Mouse (Mus musculus) hindbrain, embryonic 14.5 days (tissue): ENCODE measurements around the gene Myo18a. TPM values are rescaled to one million over a fixed set of nuclear protein-coding genes. Genes with fewer than 3 reads are reported as not detected.
A peak's percentile ranks its signal among the peaks of the same experiment; 100 is the strongest.

Source experiments
- ATAC-seq: fragments of 200-750 bp; cut with Nextera tagmentation; 2 replicates; pipeline ENCODE4 v1.8.0; 2017; ENCODE audit warnings: moderate number of reproducible peaks, mild to moderate bottlenecking, moderate TSS enrichment, moderate library complexity; ENCODE audit not compliant: low FRiP score
- DNase-seq: peaks from one replicate; pipeline ENCODE4 v3.0.0-alpha.2; 2015; ENCODE audit warnings: low spot score
- H3K27ac ChIP-seq: fragments of 300-500 bp; sonication (generic); 2 replicates; pipeline ENCODE4 v1.5.1; 2014; ENCODE audit warnings: mild to moderate bottlenecking, moderate library complexity
- H3K27me3 ChIP-seq: fragments of 300-500 bp; sonication (generic); 2 replicates; pipeline ENCODE4 v1.6.1; 2014; ENCODE audit warnings: mild to moderate bottlenecking, low read length, mixed read lengths; ENCODE audit not compliant: control insufficient read depth, insufficient read depth
- H3K36me3 ChIP-seq: fragments of 300-500 bp; sonication (generic); replicated peaks from 2 replicates; pipeline ENCODE4 v1.6.1; 2014; ENCODE audit not compliant: control insufficient read depth, insufficient read depth
- H3K4me1 ChIP-seq: fragments of 300-500 bp; sonication (generic); replicated peaks from 2 replicates; pipeline ENCODE4 v1.6.1; 2014; ENCODE audit warnings: antibody characterized with exemption, low read length, mixed read lengths; ENCODE audit not compliant: control insufficient read depth, insufficient read depth
- H3K4me2 ChIP-seq: fragments of 300-500 bp; sonication (generic); replicated peaks from 2 replicates; pipeline ENCODE4 v1.6.1; 2014; ENCODE audit warnings: mild to moderate bottlenecking, moderate library complexity
- H3K4me3 ChIP-seq: fragments of 300-500 bp; sonication (generic); replicated peaks from 2 replicates; pipeline ENCODE4 v1.5.1; 2014; ENCODE audit warnings: mild to moderate bottlenecking, low read length
- H3K9ac ChIP-seq: fragments of 300-500 bp; sonication (generic); 2 replicates; pipeline ENCODE4 v1.6.1; 2014
- H3K9me3 ChIP-seq: fragments of 300-500 bp; sonication (generic); 2 replicates; pipeline ENCODE4 v1.6.1; 2016; ENCODE audit warnings: low read length; ENCODE audit not compliant: control insufficient read depth
- WGBS: fragments of 180-500 bp; shearing (Covaris S2); extraction: QIAGEN DNeasy Blood & Tissue Kit; methylation state at CpG from one replicate; pipeline ENCODE4 v1.1.7; 2014; 5-methylcytosine and 5-hydroxymethylcytosine counted together
- polyA plus RNA-seq: library from polyadenylated mRNA; unstranded; fragments of >200 nt; fragmentation: Nextera tagmentation; extraction: Ambion mirVana; gene quantifications from 2 replicates; pipeline ENCODE4 v1.2.1, GENCODE M21; 2014

Myo18a gene
- polyA plus RNA-seq, 1 experiment from 2014 or later: 42.1 TPM

- H3K27me3 ChIP-seq: no peaks in the 10 kb centered on the region
- no peak overlapping the region for H3K4me3 ChIP-seq
- peak overlapping the region; percentile 84 for H3K4me2 ChIP-seq
- no peaks in the 10 kb centered on the region for H3K9me3 ChIP-seq
- ATAC-seq: no peak
- H3K4me1 ChIP-seq: peaks cover 39% of the 10 kb centered on the region
- 44% methylated on average over 4 of the region's 4 CpGs for WGBS
- no peaks in the 10 kb centered on the region for H3K36me3 ChIP-seq
- H3K9ac ChIP-seq: peak overlapping the region; percentile 98
- H3K27ac ChIP-seq: no peak overlapping the region
- no peak for DNase-seq
These were observed 2.4 kb downstream of the Myo18a start for GRCm38 (mm10) chr11:77765459-77765777.

GRCm38 (mm10) chr11:77766351-77767001, 3.4 kb downstream of the Myo18a start:
- ATAC-seq: peak; percentile 15; the same call in 1 of the 2 replicates
- Histone ChIP-seq H3K4me3 (peak overlapping the region; percentile 30), H3K27me3 (no peaks in the 10 kb centered on the region), H3K9me3 (no peaks in the 10 kb centered on the region), H3K27ac (peak overlapping the region; percentile 50), H3K36me3 (no peaks in the 10 kb centered on the region), H3K4me1 (peaks cover 39% of the 10 kb centered on the region), H3K4me2 (peak overlapping the region; percentile 84), H3K9ac (peak overlapping the region; percentile 59)
- WGBS: 2% methylated on average over 35 of the region's 35 CpGs
- DNase-seq: no peak

DNA sequence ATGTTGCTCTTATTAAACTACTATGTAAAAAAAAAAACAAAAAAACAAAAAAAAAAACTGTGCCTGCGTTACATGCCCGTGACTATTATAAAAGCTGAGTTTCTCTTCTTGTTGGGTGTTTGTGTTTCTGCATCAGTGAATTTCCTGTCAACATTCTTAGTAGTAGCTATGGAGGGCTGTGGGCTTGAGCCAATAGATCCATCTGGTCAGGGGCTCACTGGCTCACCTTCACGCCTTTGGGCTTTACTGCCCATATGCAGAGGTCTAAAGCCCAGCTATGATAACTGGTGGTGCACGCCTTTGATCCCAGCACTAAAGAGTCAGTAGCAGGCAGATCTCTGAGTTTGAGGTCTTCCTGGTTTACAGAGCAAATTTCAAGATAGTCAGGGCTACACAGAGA, 6.5 kb downstream of the Myo18a start:
- Histone ChIP-seq H3K4me3 (no peak overlapping the region), H3K27me3 (no peaks in the 10 kb centered on the region), H3K27ac (no peak overlapping the region), H3K9ac (no peak overlapping the region), H3K4me2 (no peak overlapping the region), H3K36me3 (no peaks in the 10 kb centered on the region), H3K4me1 (peaks cover 30% of the 10 kb centered on the region), H3K9me3 (no peaks in the 10 kb centered on the region)
- no peak for ATAC-seq
- no peak for DNase-seq
- WGBS: 75% methylated on average over 4 of the region's 4 CpGs

DNA sequence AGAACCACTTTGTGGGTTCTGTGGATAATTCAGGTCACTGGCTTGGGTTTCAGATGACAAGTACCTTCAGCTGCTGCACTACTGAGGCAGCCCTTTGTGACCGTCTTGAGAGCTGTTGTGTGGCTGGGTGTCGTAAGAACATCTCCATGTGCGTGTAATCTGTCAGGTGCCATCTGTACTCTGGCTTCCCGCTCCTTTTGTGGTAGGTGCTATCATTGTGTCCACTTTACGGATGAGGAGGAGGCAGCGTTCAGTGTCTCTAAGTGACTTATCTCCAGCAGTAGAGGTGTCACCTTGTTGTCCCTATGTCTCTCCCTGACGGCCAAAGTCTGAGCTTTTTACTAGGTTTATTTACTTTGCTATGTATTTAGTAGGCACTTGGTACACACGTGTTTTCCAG, 7.3 kb downstream of the Myo18a start:
- Histone ChIP-seq H3K4me2 (no peak overlapping the region), H3K4me1 (peaks cover 22% of the 10 kb centered on the region), H3K4me3 (no peak overlapping the region), H3K36me3 (no peaks in the 10 kb centered on the region), H3K9me3 (no peaks in the 10 kb centered on the region), H3K27me3 (no peaks in the 10 kb centered on the region), H3K27ac (no peak overlapping the region), H3K9ac (no peak overlapping the region)
- DNase-seq (no peak), ATAC-seq (no peak)
- 87% methylated on average over 8 of the region's 8 CpGs for WGBS

GRCm38 (mm10) chr11:77771879-77772713, 9.1 kb downstream of the Myo18a start:
- ATAC-seq (no peak), DNase-seq (no peak)
- Histone ChIP-seq H3K9me3 (no peaks in the 10 kb centered on the region), H3K4me1 (peaks cover 8% of the 10 kb centered on the region; the same call in 1 of the 2 replicates), H3K36me3 (no peaks in the 10 kb centered on the region; the same call in 1 of the 2 replicates), H3K9ac (no peak overlapping the region), H3K27ac (no peak overlapping the region), H3K4me3 (no peak overlapping the region), H3K4me2 (no peak overlapping the region), H3K27me3 (no peaks in the 10 kb centered on the region)
- WGBS: 56% methylated on average over 8 of the region's 8 CpGs

DNA sequence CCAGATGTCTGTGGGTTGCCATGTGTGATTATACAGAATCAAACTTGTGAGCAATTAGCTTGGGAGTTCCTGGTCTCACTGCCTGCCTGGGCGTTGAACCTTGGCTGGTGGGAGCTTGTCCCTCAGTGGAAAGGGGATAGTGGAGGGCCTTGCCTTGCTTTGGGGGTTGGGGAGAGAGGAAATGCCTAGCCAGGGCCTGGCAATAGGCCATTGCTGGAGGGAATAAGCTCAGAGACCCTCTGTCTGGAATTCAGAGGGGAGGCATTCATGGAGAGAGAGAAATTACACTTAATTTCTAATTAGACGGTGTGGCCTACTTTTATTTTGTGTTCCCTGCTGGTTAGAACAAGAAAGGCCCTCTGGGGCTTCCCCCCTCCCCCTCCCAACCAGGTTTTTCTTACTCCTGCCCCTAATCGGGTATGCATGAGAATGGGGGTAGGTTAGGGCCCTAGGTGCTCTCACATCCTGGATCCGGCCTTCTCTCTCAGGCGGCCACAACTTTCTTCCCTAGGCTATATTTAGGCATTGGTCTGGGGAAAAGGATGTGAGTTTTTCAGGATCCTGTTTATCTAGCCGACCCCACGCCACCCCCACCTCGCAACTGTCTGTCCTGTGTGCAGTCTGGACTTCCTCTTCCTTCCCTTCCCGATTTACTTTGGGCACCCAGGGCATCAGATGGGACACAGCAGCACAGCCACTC, 12.8 kb downstream of the Myo18a start:
- no peaks in the 10 kb centered on the region for H3K9me3 ChIP-seq
- DNase-seq (no peak), ATAC-seq (no peak)
- H3K4me3 ChIP-seq: no peak overlapping the region
- peak overlapping the region; percentile 43; the same call in 1 of the 2 replicates for H3K27ac ChIP-seq
- H3K9ac ChIP-seq: no peak overlapping the region
- peaks cover 25% of the 10 kb centered on the region for H3K36me3 ChIP-seq
- peaks cover 10% of the 10 kb centered on the region; the same call in 1 of the 2 replicates for H3K4me1 ChIP-seq
- WGBS: 57% methylated on average over 9 of the region's 9 CpGs
- no peaks in the 10 kb centered on the region for H3K27me3 ChIP-seq
- H3K4me2 ChIP-seq: no peak overlapping the region

DNA sequence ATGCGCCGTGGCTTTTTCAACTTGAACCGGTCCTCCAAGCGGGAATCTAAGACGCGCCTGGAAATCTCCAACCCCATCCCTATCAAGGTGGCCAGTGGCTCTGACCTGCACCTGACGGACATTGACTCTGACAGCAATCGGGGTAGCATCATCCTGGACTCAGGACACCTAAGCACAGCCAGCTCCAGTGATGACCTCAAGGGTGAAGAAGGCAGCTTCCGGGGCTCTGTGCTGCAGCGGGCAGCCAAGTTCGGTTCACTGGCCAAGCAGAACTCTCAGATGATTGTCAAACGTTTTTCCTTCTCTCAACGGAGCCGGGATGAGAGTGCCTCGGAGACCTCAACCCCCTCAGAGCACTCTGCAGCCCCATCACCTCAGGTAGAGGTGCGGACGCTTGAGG, 14.4 kb downstream of the Myo18a start:
- Histone ChIP-seq H3K9me3 (no peaks in the 10 kb centered on the region), H3K4me1 (0 out of 2 replicates have a peak, but pooled peaks cover 7% of the 10 kb centered on the region), H3K4me2 (no peak overlapping the region), H3K27me3 (no peaks in the 10 kb centered on the region), H3K36me3 (peaks cover 27% of the 10 kb centered on the region), H3K4me3 (no peak overlapping the region), H3K27ac (no peak overlapping the region), H3K9ac (no peak overlapping the region)
- WGBS: 92% methylated on average over 17 of the region's 17 CpGs
- no peak for ATAC-seq
- no peak for DNase-seq

GRCm38 (mm10) chr11:77777937-77778336, 14.9 kb downstream of the Myo18a start:
- no peak overlapping the region for H3K4me2 ChIP-seq
- H3K4me3 ChIP-seq: no peak overlapping the region
- no peak for ATAC-seq
- H3K9me3 ChIP-seq: no peaks in the 10 kb centered on the region
- peaks cover 27% of the 10 kb centered on the region for H3K36me3 ChIP-seq
- no peak overlapping the region for H3K9ac ChIP-seq
- no peak overlapping the region for H3K27ac ChIP-seq
- WGBS: 94% methylated on average over 17 of the region's 17 CpGs
- DNase-seq: no peak
- no peaks in the 10 kb centered on the region for H3K27me3 ChIP-seq
- peaks cover 7% of the 10 kb centered on the region; the same call in 1 of the 2 replicates for H3K4me1 ChIP-seq

DNA sequence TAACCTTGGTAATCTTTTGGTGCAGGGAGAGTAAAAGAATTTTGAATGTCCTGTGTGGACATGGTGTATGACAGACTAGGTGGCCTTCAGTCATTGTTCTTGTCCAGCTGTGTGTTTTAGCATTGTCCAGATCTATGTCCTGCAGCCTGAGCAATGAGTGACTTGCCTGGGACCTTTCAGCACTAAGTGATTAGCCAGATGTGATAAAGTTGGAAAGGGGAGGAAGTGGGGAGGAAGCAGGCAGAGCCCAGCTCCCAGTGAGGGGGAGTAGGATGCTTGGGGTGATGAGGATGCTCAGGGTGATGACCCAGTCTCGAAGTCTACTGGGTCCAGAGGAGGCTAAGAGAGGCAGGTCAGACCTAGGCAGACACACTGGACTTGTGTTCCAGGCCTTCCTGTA, 16.2 kb downstream of the Myo18a start:
- H3K4me2 ChIP-seq: no peak overlapping the region
- H3K9me3 ChIP-seq: no peaks in the 10 kb centered on the region
- H3K4me1 ChIP-seq: peaks cover 20% of the 10 kb centered on the region
- H3K27ac ChIP-seq: no peak overlapping the region
- no peak overlapping the region for H3K4me3 ChIP-seq
- no peak for DNase-seq
- 75% methylated on average over 1 of the region's 1 CpGs for WGBS
- H3K9ac ChIP-seq: no peak overlapping the region
- no peak for ATAC-seq
- H3K36me3 ChIP-seq: peaks cover 27% of the 10 kb centered on the region
- H3K27me3 ChIP-seq: no peaks in the 10 kb centered on the region
